ENCODE assay signal across 8 mouse cellular contexts in genomic region chr3:37724171-37724804, GRCm38 (mm10). TPM values are rescaled to one million over a fixed set of nuclear protein-coding genes. Genes with fewer than 3 reads are reported as not detected.
DNase-seq lines count a peak whose midpoint lies in the region; ATAC-seq lines count a peak whose summit lies in the region.

Gm5148 (minus strand) TSS chr3:37724490.

- no peaks in the 10 kb centered on the region for H3K27me3 ChIP-seq in forebrain, embryonic 15.5 days
- peaks cover 35% of the 10 kb centered on the region for H3K27me3 ChIP-seq in limb, embryonic 10.5 days (ENCODE audit: low read depth, poor library complexity, severe bottlenecking)

- peaks cover 9% of the 10 kb centered on the region for H3K4me1 ChIP-seq in brown adipose tissue, adult 24 weeks (ENCODE audit: control insufficient read depth, insufficient read depth, insufficient read length, low read length)
- peaks cover 22% of the 10 kb centered on the region for H3K4me1 ChIP-seq in forebrain, embryonic 15.5 days
- peaks cover 44% of the 10 kb centered on the region for H3K4me1 ChIP-seq in limb, embryonic 10.5 days

- peak within 1 kb of the TSS; percentile 70 for H3K4me2 ChIP-seq in forebrain, embryonic 15.5 days (replicated peaks)

- peak; percentile 93 for DNase-seq in kidney, adult 18-20 months
- peak; percentile 81 for DNase-seq in limb, embryonic 10.5 days (ENCODE audit: low spot score)
- peak; percentile 58 for DNase-seq in mesoderm, embryonic 11.5 days (ENCODE audit: low read depth, low spot score)
- peak; percentile 63 for DNase-seq in right cerebral cortex, postnatal 25 days
- no peak for DNase-seq in adipocyte (ENCODE audit: low spot score)

- H3K27ac ChIP-seq in brown adipose tissue, adult 24 weeks (replicated peaks; ENCODE audit: low read depth, low read length) = no peak within 1 kb of the TSS
- peak within 1 kb of the TSS; percentile 62 for H3K27ac ChIP-seq in forebrain, embryonic 15.5 days (replicated peaks)
- H3K27ac ChIP-seq in limb, embryonic 10.5 days = peak within 1 kb of the TSS; percentile 89

- H3K9ac ChIP-seq in forebrain, embryonic 15.5 days (replicated peaks) = peak within 1 kb of the TSS; percentile 42

- ATAC-seq in CD4-positive, CD25-positive, alpha-beta regulatory T cell, adult 4 months = peak; percentile 87
- ATAC-seq in forebrain, embryonic 15.5 days (replicated peaks) = peak; percentile 77

- WGBS in forebrain, embryonic 15.5 days = 2% methylated on average over 24 of the region's 24 CpGs
- WGBS in limb, embryonic 10.5 days = under 1% methylated on average over 24 of the region's 24 CpGs

- H3K36me3 ChIP-seq in forebrain, embryonic 15.5 days = no peaks in the 10 kb centered on the region
- H3K36me3 ChIP-seq in limb, embryonic 10.5 days = no peaks in the 10 kb centered on the region

- no peaks in the 10 kb centered on the region for H3K9me3 ChIP-seq in forebrain, embryonic 15.5 days
- H3K9me3 ChIP-seq in limb, embryonic 10.5 days (replicated peaks) = no peaks in the 10 kb centered on the region

- peak within 1 kb of the TSS; percentile 39 for H3K4me3 ChIP-seq in brown adipose tissue, adult 24 weeks (ENCODE audit: insufficient read depth, low read depth, low read length)
- H3K4me3 ChIP-seq in forebrain, embryonic 15.5 days = peak within 1 kb of the TSS; percentile 45
- peak within 1 kb of the TSS; percentile 59 for H3K4me3 ChIP-seq in limb, embryonic 10.5 days

RNA-seq across cellular contexts. Expression of gene Gm5148, which starts in this region (rescaled TPM):
- polyA plus RNA-seq in CD4-positive, CD25-positive, alpha-beta regulatory T cell, adult 4 months (2017; shearing (Covaris generic)) = 1 to 10 TPM; 1.9 to 3.1 TPM
- 1.4 TPM in 1 of 2 replicates, not detected in the other for polyA plus RNA-seq in brown adipose tissue, adult 24 weeks (2012; ENCODE audit: insufficient read depth, insufficient read length, missing spikeins)
- 5.7 and 6.1 TPM in 2 replicates for polyA plus RNA-seq in forebrain, embryonic 15.5 days (2015; fragmentation: Nextera tagmentation; extraction: Ambion mirVana)
- 4.6 and 5.7 TPM in 2 replicates for polyA plus RNA-seq in limb, embryonic 10.5 days (2016; fragmentation: Nextera tagmentation; extraction: Ambion mirVana)
